Mouse (Mus musculus): Measurements from ENCODE around the gene Dbp.

GRCm38 (mm10) chr7:45686841-45687240 lies 18.0 kb upstream of the Dbp start:
- TF ChIP-seq EP300 (IDR thresholded peaks at IDR 0.05; ENCODE audit: low read depth), result no peak
- no peak for TF ChIP-seq CTCF (IDR thresholded peaks at IDR 0.05; ENCODE audit: low read depth)

Measured in liver, postnatal 0 days (tissue).